Mouse (Mus musculus) megakaryocyte, embryonic 14.5 days (primary cell): ENCODE results near the gene Gm20747. TPM values are rescaled to one million over a fixed set of nuclear protein-coding genes. Genes with fewer than 3 reads are reported as not detected.
"Not testable (repeated sequence)": the region's sequence is repeated elsewhere in the genome, so short reads cannot be mapped to it uniquely, and the experiment has no call there.

Experiments used
- H3K27me3 ChIP-seq: replicated peaks from 2 replicates; pipeline ENCODE3; 2012; ENCODE audit warnings: inconsistent platforms
- H3K36me3 ChIP-seq: replicated peaks from 2 replicates; pipeline ENCODE3; 2012; ENCODE audit warnings: low read length, inconsistent platforms, mixed read lengths
- H3K4me1 ChIP-seq: 2 replicates; pipeline ENCODE4 v1.6.1; 2012; ENCODE audit warnings: inconsistent platforms
- H3K4me3 ChIP-seq: replicated peaks from 2 replicates; pipeline ENCODE3; 2012; ENCODE audit warnings: moderate library complexity, mild to moderate bottlenecking, inconsistent platforms
- H3K9me3 ChIP-seq: 2 replicates; pipeline ENCODE4 v1.6.1; 2012; ENCODE audit warnings: inconsistent platforms
- polyA plus RNA-seq: library from polyadenylated mRNA; stranded (reverse); fragments of >175 nt; gene quantifications from 2 replicates; pipeline ENCODE4 v1.2.3, GENCODE M21; 2012; ENCODE audit warnings: low replicate concordance; ENCODE audit not compliant: insufficient read depth

The Gm20747 gene
- polyA plus RNA-seq, result not detected in 2 replicates

DNA sequence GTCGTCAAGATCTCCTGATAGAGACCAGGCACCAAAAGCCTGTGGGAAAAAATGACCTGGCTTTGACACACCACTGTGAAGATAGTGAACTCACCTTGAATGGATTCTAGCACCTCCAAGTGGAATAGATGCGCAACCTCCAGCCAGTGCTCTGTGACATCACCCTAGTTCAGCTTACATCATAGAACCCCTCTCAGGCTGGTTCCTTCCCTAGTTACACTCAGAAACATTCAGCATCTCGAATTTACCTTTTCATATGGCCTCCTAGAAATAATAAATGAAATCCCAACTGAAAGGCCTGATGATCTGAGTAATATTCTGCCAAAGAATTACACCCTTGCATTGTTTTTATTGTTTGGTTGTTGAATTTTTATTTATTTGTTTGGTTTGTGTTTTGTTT, at the start of gene Gm20747:
Gene Gm20747 (minus strand): TSS at position 101 of the 400 bp plus-strand sequence.
- not testable (repeated sequence) for H3K4me3 ChIP-seq, H3K27me3 ChIP-seq, H3K9me3 ChIP-seq, H3K4me1 ChIP-seq, H3K36me3 ChIP-seq
